Mouse (Mus musculus) intestine, embryonic 15.5 days (tissue): Measurements from ENCODE around the gene Sdk1. TPM values are rescaled to one million over a fixed set of nuclear protein-coding genes. Genes with fewer than 3 reads are reported as not detected.

Source experiments
- ATAC-seq: fragments of 200-750 bp; cut with Nextera tagmentation; 2 replicates; pipeline ENCODE4 v1.8.0; 2017; ENCODE audit warnings: moderate TSS enrichment, moderate library complexity
- H3K27ac ChIP-seq: fragments of 300-500 bp; sonication (generic); 2 replicates; pipeline ENCODE4 v1.5.1; 2015; ENCODE audit warnings: mild to moderate bottlenecking, inconsistent platforms
- H3K27me3 ChIP-seq: fragments of 300-500 bp; sonication (generic); replicated peaks from 2 replicates; pipeline ENCODE4 v1.6.1; 2015; ENCODE audit warnings: inconsistent platforms
- H3K36me3 ChIP-seq: fragments of 300-500 bp; sonication (generic); 2 replicates; pipeline ENCODE4 v1.6.1; 2015; ENCODE audit warnings: inconsistent platforms
- H3K4me1 ChIP-seq: fragments of 300-500 bp; sonication (generic); replicated peaks from 2 replicates; pipeline ENCODE4 v1.6.1; 2015; ENCODE audit warnings: inconsistent platforms
- H3K4me2 ChIP-seq: fragments of 300-500 bp; sonication (generic); replicated peaks from 2 replicates; pipeline ENCODE4 v1.6.1; 2015; ENCODE audit warnings: mild to moderate bottlenecking, inconsistent platforms
- H3K4me3 ChIP-seq: fragments of 300-500 bp; sonication (generic); replicated peaks from 2 replicates; pipeline ENCODE4 v1.5.1; 2015; ENCODE audit warnings: inconsistent platforms
- H3K9ac ChIP-seq: fragments of 300-500 bp; sonication (generic); 2 replicates; pipeline ENCODE4 v1.6.1; 2015; ENCODE audit warnings: inconsistent platforms
- H3K9me3 ChIP-seq: fragments of 300-500 bp; sonication (generic); 2 replicates; pipeline ENCODE4 v1.6.1; 2016; ENCODE audit warnings: inconsistent platforms
- WGBS: fragments of 180-500 bp; shearing (Covaris S2); methylation state at CpG from one replicate; pipeline ENCODE4 v1.1.7; 2015; 5-methylcytosine and 5-hydroxymethylcytosine counted together
- polyA plus RNA-seq: library from polyadenylated mRNA; unstranded; fragments of >200 nt; fragmentation: Nextera tagmentation; extraction: Ambion mirVana; gene quantifications from 2 replicates; pipeline ENCODE4 v1.2.1, GENCODE M21; 2015

Gene Sdk1
- polyA plus RNA-seq, 1 experiment from 2014 or later: 2.5 TPM

DNA sequence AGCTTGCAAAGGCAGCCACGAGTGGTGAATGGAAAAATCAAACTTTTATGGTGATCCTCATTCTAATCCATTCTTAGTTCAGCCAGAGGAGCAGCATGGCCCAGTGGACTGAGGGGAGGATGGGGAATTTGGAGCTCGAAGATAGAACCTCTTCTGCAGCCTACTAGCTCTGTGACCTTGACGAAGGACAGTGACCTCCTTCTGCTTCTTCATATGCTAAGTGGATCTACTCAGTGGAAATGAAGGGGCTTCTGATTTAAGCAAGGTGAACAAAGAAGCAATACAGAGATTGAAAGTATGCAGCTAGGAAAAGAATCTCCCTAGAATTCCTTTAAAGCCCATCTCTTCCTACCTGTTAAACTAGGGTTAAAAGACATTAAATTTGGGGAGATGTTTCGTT, 152.6 kb downstream of the Sdk1 start:
- Histone ChIP-seq H3K4me1 (no peaks in the 10 kb centered on the region), H3K4me2 (no peak overlapping the region), H3K27me3 (no peaks in the 10 kb centered on the region), H3K4me3 (no peak overlapping the region), H3K36me3 (no peaks in the 10 kb centered on the region), H3K27ac (no peak overlapping the region), H3K9me3 (no peaks in the 10 kb centered on the region), H3K9ac (no peak overlapping the region)
- ATAC-seq: no peak
- WGBS: 82% methylated on average over 4 of the region's 4 CpGs

DNA sequence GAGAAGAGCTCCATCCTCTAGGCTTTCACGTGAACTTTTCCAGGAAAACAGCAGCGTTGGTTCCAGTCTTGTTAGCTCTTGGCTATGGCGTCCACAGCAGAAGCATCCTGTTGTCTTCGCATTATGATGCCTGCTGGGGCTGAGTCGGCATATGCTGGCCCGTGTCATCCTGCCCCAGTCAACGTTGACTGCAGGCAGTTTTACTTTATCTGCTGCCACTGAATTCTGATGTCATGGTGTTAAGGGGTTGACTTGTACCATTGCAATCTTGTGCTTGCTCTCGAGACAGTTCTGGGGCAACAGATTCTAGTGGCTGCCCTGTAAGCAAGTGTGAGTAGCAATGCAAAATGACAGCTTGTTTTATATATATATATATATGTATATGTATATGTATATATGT, 153.3 kb downstream of the Sdk1 start:
- no peak for ATAC-seq
- Histone ChIP-seq H3K36me3 (no peaks in the 10 kb centered on the region), H3K27me3 (no peaks in the 10 kb centered on the region), H3K4me2 (no peak overlapping the region), H3K4me1 (no peaks in the 10 kb centered on the region), H3K27ac (no peak overlapping the region), H3K9me3 (no peaks in the 10 kb centered on the region), H3K9ac (no peak overlapping the region), H3K4me3 (no peak overlapping the region)
- 88% methylated on average over 8 of the region's 8 CpGs for WGBS

DNA sequence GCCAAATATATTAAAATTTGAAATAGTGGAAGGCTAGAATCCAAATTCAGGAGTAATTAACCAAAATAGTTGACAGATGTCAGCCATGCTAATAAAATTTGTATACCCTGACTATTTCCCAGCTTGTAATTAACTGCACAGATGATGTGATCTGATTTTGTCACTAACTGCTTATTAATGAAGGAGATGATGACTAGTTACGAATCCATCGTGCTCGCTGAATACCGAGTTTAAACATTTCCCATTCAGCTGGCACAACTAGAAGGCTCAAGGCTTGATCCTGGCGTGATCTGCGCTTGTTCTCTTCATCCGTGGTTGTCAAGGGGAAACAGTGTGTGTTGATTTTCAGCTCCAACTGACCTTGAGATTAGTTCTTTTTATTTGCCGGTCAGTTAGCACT, 162.5 kb downstream of the Sdk1 start:
- no peaks in the 10 kb centered on the region for H3K36me3 ChIP-seq
- no peaks in the 10 kb centered on the region for H3K9me3 ChIP-seq
- H3K27me3 ChIP-seq: no peaks in the 10 kb centered on the region
- H3K9ac ChIP-seq: no peak overlapping the region
- H3K27ac ChIP-seq: no peak overlapping the region
- H3K4me1 ChIP-seq: peaks cover 4% of the 10 kb centered on the region; the same call in 1 of the 2 replicates
- H3K4me2 ChIP-seq: no peak overlapping the region
- WGBS: 83% methylated on average over 8 of the region's 8 CpGs
- no peak overlapping the region for H3K4me3 ChIP-seq
- no peak for ATAC-seq

DNA sequence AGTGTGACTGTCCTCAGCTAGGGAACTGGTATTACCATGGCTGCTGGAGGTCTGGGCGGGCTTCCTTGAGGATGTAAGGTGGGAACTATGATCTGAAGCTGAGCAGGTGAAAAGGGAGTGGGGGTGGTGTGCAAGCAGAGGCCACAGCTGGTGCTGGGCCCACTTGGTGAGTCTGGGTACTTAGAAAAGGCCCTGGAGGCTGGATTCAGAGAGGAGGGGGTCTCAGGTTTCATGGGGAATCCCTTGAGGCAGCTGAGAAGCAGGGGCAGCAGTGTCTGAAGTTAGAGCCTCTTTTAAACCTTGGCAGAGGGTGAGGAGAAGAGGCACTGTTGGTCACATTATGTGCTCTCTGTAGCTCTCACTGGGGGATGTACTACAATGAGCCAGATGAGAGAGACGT, 163.4 kb downstream of the Sdk1 start:
- Histone ChIP-seq H3K27me3 (no peaks in the 10 kb centered on the region), H3K9ac (no peak overlapping the region), H3K27ac (no peak overlapping the region), H3K4me3 (no peak overlapping the region), H3K4me2 (no peak overlapping the region), H3K36me3 (no peaks in the 10 kb centered on the region), H3K4me1 (peaks cover 4% of the 10 kb centered on the region; the same call in 1 of the 2 replicates), H3K9me3 (no peaks in the 10 kb centered on the region)
- 61% methylated on average over 2 of the region's 2 CpGs for WGBS
- ATAC-seq: no peak

DNA sequence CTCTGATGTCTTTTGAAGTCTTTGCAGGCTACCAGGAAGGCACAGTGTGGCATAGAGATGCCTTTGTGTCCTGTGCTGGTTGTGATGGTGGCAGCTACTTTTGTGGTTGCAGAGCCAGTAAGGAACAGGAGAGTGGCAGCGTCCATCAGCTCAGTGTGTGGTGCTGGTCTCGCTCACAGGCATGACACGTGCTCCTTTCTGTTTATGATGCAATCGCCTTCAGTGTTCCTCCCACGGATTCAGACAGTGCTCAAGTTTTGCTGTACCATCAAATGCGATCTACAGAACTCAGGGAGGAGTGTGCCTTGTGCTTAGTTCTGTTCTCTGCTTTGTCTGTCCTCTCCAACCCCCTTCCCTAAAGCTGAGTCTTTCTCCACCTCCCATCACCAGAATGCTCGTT, 165.6 kb downstream of the Sdk1 start:
- H3K4me3 ChIP-seq: no peak overlapping the region
- no peak overlapping the region for H3K9ac ChIP-seq
- no peaks in the 10 kb centered on the region for H3K9me3 ChIP-seq
- H3K4me2 ChIP-seq: no peak overlapping the region
- H3K4me1 ChIP-seq: peaks cover 4% of the 10 kb centered on the region; the same call in 1 of the 2 replicates
- ATAC-seq: no peak
- H3K36me3 ChIP-seq: no peaks in the 10 kb centered on the region
- H3K27ac ChIP-seq: no peak overlapping the region
- no peaks in the 10 kb centered on the region for H3K27me3 ChIP-seq
- WGBS: 49% methylated on average over 7 of the region's 7 CpGs

DNA sequence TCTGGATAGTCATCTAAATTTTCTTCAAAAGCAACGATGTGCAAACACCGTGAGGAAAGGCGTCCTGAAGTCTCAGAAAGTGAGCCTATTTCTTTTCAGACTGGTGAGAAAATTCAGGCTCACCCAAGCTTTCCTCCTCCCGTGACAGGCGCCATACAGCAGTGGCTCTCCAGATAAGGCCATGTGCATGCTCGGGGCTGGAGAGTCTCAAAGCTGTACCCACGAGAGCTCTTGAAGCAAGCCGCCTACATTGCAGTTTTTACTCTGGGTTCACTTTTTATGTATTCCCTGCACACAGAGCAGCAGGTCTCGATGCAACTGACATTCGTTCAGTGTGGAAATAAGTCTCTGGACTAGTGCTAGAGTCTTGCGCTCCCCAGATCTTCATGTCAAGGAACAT, 171.7 kb downstream of the Sdk1 start:
- ATAC-seq: no peak
- H3K36me3 ChIP-seq: no peaks in the 10 kb centered on the region
- no peaks in the 10 kb centered on the region for H3K9me3 ChIP-seq
- WGBS: 51% methylated on average over 11 of the region's 11 CpGs
- H3K4me3 ChIP-seq: no peak overlapping the region
- H3K27me3 ChIP-seq: no peaks in the 10 kb centered on the region
- no peak overlapping the region for H3K4me2 ChIP-seq
- H3K4me1 ChIP-seq: peaks cover 22% of the 10 kb centered on the region
- no peak overlapping the region for H3K9ac ChIP-seq
- no peak overlapping the region; the same call in 1 of the 2 replicates for H3K27ac ChIP-seq

DNA sequence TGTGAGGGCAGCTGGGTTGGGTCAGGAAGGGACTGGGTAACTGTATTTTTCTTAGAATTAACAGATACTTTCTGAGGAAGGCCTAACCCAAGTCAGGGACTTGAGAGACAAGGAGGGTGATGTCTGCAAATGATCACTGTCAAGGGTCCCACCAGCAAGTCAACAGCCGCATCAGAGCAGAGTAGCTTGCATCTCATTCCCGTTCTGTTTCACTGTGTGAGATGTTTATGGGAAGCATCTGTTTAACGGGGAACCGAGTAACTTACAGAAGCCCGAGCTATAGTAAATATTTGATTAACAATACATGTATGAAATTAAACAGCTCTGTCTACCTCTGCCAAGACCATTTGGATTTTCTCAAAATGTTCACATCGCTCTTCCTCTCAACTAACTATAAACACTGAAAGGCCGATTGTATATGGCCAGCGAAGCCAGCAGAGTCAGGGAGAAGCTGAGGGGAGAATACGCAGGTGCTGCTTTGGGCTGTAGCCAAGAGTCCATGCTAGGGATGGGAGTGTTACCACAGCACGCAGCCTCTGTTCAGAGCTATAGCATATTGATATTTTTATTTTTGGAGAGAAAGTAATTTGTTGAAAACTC, 174.5 kb downstream of the Sdk1 start:
- H3K4me3 ChIP-seq: no peak overlapping the region
- peak; percentile 86 for ATAC-seq
- no peak overlapping the region for H3K9ac ChIP-seq
- WGBS: 30% methylated on average over 10 of the region's 10 CpGs
- no peaks in the 10 kb centered on the region for H3K36me3 ChIP-seq
- peak overlapping the region; percentile 77 for H3K27ac ChIP-seq
- H3K4me2 ChIP-seq: 0 out of 2 replicates have a peak overlapping the region, but pooled peaks have one; percentile 22
- peaks cover 22% of the 10 kb centered on the region for H3K4me1 ChIP-seq
- no peaks in the 10 kb centered on the region for H3K9me3 ChIP-seq
- no peaks in the 10 kb centered on the region for H3K27me3 ChIP-seq

DNA sequence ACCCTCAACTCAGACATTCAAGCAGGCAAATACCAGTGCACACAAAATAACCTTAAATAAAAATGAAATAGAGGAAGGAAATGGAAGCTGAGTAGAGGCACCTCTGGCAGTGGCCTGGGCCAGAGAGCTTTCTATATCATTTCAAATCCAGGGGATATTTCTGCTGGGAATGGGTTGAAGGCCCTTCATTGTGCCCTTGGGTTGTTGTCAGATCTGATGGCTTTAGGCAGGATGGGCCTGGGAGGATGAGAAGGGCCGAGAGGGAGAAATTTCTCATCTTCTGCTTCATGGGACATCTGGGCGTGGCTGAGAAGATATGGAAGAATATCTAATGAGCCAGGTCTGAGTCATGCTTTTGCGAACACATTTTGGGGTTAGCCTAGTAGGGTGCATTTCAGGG, 186.8 kb downstream of the Sdk1 start:
- Histone ChIP-seq H3K4me1 (peaks cover 3% of the 10 kb centered on the region; the same call in 1 of the 2 replicates), H3K36me3 (no peaks in the 10 kb centered on the region), H3K27ac (no peak overlapping the region), H3K4me2 (no peak overlapping the region), H3K9me3 (no peaks in the 10 kb centered on the region), H3K4me3 (no peak overlapping the region), H3K9ac (no peak overlapping the region), H3K27me3 (no peaks in the 10 kb centered on the region)
- ATAC-seq: no peak
- WGBS: 86% methylated on average over 3 of the region's 3 CpGs

DNA sequence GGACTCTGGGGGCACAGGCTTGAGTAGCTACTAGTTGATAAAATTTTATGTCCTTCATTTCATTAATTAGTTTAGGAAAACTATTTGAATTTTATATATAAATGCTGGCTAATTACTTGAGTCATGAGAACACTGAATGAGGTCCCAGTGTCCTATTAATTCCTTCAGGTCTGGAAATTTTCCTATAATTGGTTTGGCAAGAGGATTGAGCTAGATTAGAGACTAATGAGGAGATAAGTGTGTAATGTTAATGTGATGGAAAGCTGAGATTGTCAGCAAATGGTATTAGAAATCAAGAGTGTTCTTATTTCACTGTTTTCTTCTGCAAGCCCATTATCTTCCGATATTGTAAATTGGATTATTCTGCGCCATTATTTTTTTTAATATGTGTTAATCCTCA, 192.0 kb downstream of the Sdk1 start:
- Histone ChIP-seq H3K27ac (no peak overlapping the region), H3K4me3 (no peak overlapping the region), H3K4me1 (no peaks in the 10 kb centered on the region), H3K27me3 (no peaks in the 10 kb centered on the region), H3K9ac (no peak overlapping the region), H3K36me3 (no peaks in the 10 kb centered on the region), H3K9me3 (no peaks in the 10 kb centered on the region), H3K4me2 (no peak overlapping the region)
- 97% methylated on average over 2 of the region's 2 CpGs for WGBS
- ATAC-seq: no peak

DNA sequence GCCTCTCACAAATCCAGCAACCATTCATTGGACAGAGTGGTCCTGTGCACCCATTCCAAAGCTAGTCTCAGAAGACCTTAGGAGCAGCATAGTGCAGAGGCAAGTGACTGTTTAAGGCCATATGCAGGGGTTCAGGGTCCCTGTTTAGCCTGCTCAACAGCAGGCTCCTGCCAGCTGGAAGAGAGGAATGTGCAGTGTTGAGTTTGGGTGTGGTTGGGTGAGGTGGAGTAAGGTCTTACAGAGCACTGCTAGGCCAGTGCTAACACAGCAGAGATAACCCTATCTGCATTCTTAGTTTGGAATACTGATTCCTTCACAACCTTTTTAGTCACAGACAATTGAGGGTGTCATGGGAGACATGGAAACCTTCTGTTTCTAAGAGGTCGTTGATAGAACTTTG, 206.0 kb downstream of the Sdk1 start:
- Histone ChIP-seq H3K4me2 (no peak overlapping the region), H3K27me3 (no peaks in the 10 kb centered on the region), H3K4me1 (0 out of 2 replicates have a peak, but pooled peaks cover 5% of the 10 kb centered on the region), H3K9ac (no peak overlapping the region), H3K36me3 (no peaks in the 10 kb centered on the region), H3K27ac (no peak overlapping the region), H3K4me3 (no peak overlapping the region), H3K9me3 (no peaks in the 10 kb centered on the region)
- WGBS: 52% methylated on average over 1 of the region's 1 CpGs
- peak; percentile 87 for ATAC-seq

DNA sequence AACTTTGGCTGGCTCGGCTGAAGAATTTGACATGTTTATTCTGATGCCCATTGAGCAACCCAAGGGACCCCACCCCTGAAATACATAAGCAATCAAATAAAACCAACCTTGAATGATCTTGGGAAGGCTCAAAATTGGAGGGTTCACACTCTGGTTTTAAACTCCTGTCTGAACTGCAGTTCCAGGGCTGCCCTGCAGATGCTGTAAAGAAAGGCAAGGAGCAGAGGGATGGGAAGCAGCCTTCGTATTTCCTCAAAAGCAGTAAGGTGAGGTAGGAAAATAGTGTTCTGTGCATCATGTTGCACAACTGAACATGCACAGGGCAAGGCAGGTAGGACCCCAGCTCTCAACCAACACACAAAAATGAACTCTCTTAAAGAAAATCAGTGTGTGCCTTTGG, 222.1 kb downstream of the Sdk1 start:
- H3K4me2 ChIP-seq: no peak overlapping the region
- H3K9me3 ChIP-seq: no peaks in the 10 kb centered on the region
- H3K4me3 ChIP-seq: no peak overlapping the region
- no peaks in the 10 kb centered on the region for H3K4me1 ChIP-seq
- no peaks in the 10 kb centered on the region for H3K36me3 ChIP-seq
- no peak overlapping the region for H3K9ac ChIP-seq
- no peak for ATAC-seq
- H3K27me3 ChIP-seq: no peaks in the 10 kb centered on the region
- 69% methylated on average over 2 of the region's 2 CpGs for WGBS
- H3K27ac ChIP-seq: no peak overlapping the region

DNA sequence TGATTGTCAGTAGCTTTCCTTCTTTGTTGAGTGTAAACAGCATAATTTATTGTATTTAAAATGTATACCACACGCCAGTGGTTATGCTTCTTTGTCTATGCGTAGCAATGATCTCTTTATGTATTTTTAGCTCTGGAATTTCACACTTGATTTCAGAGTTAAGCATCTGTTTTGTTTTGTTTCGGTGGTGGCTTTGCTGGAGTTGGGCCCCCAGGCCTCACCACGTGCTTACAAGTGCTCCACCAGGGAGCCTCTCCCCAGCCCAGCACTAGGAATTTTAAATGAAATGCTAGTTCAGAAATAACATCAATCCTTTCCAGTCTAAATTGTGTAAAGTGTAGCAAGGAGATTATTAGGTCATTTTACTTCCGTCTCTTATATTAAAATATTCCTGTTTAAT, 227.5 kb downstream of the Sdk1 start:
- no peak overlapping the region for H3K4me2 ChIP-seq
- no peaks in the 10 kb centered on the region for H3K4me1 ChIP-seq
- H3K4me3 ChIP-seq: no peak overlapping the region
- no peaks in the 10 kb centered on the region for H3K36me3 ChIP-seq
- 48% methylated on average over 5 of the region's 5 CpGs for WGBS
- H3K9ac ChIP-seq: no peak overlapping the region
- H3K27me3 ChIP-seq: no peaks in the 10 kb centered on the region
- H3K27ac ChIP-seq: no peak overlapping the region
- H3K9me3 ChIP-seq: no peaks in the 10 kb centered on the region
- no peak for ATAC-seq

DNA sequence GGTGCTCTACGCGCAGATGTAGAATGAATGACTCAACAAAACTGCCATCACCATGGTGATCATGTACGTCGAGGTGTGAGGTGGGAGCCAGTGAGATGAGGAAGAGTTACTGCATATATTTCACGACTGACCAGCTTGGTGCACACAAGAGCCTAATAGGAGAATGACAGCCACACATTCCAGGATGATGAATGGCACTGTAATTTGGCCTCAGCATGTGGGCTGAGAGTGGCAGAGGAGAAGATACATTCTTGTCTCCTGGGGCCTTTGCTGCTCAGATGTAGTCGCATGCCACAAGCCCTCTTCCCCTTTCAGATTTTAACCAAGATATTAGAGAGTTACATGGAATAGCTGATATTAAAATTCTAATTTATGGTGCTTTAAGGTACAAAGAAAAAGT, 264.0 kb downstream of the Sdk1 start:
- no peaks in the 10 kb centered on the region for H3K36me3 ChIP-seq
- ATAC-seq: no peak
- no peak overlapping the region for H3K27ac ChIP-seq
- H3K4me2 ChIP-seq: no peak overlapping the region
- no peaks in the 10 kb centered on the region for H3K9me3 ChIP-seq
- H3K27me3 ChIP-seq: no peaks in the 10 kb centered on the region
- no peak overlapping the region for H3K9ac ChIP-seq
- H3K4me1 ChIP-seq: no peaks in the 10 kb centered on the region
- H3K4me3 ChIP-seq: no peak overlapping the region
- 64% methylated on average over 6 of the region's 6 CpGs for whole genome bisulfite sequencing
